Mouse (Mus musculus) embryonic facial prominence, embryonic 11.5 days (tissue): ENCODE results near the gene Tex47. TPM values are rescaled to one million over a fixed set of nuclear protein-coding genes. Genes with fewer than 3 reads are reported as not detected.

ENCODE experiments used
- polyA plus RNA-seq: library from polyadenylated mRNA; unstranded; fragments of >200 nt; fragmentation: Nextera tagmentation; extraction: Ambion mirVana; gene quantifications from 2 replicates; pipeline ENCODE4 v1.2.1, GENCODE M21; 2014

The Tex47 gene
- polyA plus RNA-seq, 1 experiment from 2014 or later, result 0.07 TPM

Other genes starting within 250 kb of the Tex47 start
- 0.08 and 0.25 TPM in 2 replicates for gene Zfp804b, start 40.6 kb downstream of the Tex47 start, polyA plus RNA-seq